Mouse (Mus musculus) urinary bladder, adult 2 months (tissue): ENCODE data around the gene Olfr1309. TPM values are rescaled to one million over a fixed set of nuclear protein-coding genes. Genes with fewer than 3 reads are reported as not detected.
"Not testable (repeated sequence)": the region's sequence is repeated elsewhere in the genome, so short reads cannot be mapped to it uniquely, and the experiment has no call there.

Source experiments
- DNase-seq: peaks from one replicate; pipeline ENCODE4 v3.0.0; 2022; ENCODE audit warnings: low spot score
- polyA plus RNA-seq: library from polyadenylated mRNA; depleted of rRNA; stranded (reverse); fragments of >200 nt; gene quantifications from 2 replicates; pipeline ENCODE4 v1.2.3, GENCODE M21; 2012; rRNA removed

The Olfr1309 gene
- polyA plus RNA-seq: not detected in 2 replicates

- DNase-seq: no peak
These were observed at the start of gene Olfr1309 for GRCm38 (mm10) chr2:111990181-111990580. Olfr1309 (minus strand) TSS chr2:111990281.

GRCm38 (mm10) chr2:112026971-112027370 is 36.9 kb upstream of the Olfr1309 start:
- not testable (repeated sequence) for DNase-seq

GRCm38 (mm10) chr2:112024312-112024711 is 34.2 kb upstream of the Olfr1309 start, which contains the start of gene Olfr1311:
Olfr1311 (minus strand) TSS chr2:112024412.
- no peak for DNase-seq

GRCm38 (mm10) chr2:112014900-112015299 is 24.8 kb upstream of the Olfr1309 start:
- no peak for DNase-seq

GRCm38 (mm10) chr2:112012608-112013007 is 22.5 kb upstream of the Olfr1309 start, which contains the start of gene Olfr1310:
Olfr1310 (minus strand) TSS chr2:112012708.
- DNase-seq: no peak

- no peak for DNase-seq
These were observed 25.2 kb downstream of the Olfr1309 start, which contains the start of gene Olfr1308 for GRCm38 (mm10) chr2:111964844-111965243. Olfr1308 (minus strand) TSS chr2:111964944.

- no peak for DNase-seq
These were observed 40.7 kb downstream of the Olfr1309 start, which contains the start of gene Olfr1307 for GRCm38 (mm10) chr2:111949340-111949739. Olfr1307 (minus strand) TSS chr2:111949440.

Other genes starting within 250 kb of the Olfr1309 start
- not detected in 2 replicates for gene Olfr1301, start 239.3 kb downstream of the Olfr1309 start, polyA plus RNA-seq
- not detected in 2 replicates for gene Olfr1302, start 212.9 kb downstream of the Olfr1309 start, polyA plus RNA-seq
- not detected in 2 replicates for gene Olfr1303, start 169.9 kb downstream of the Olfr1309 start, polyA plus RNA-seq
- gene Olfr1305, start 113.1 kb downstream of the Olfr1309 start, polyA plus RNA-seq: not detected in 2 replicates
- gene Olfr1306, start 74.0 kb downstream of the Olfr1309 start, polyA plus RNA-seq: not detected in 2 replicates
- gene Olfr1307, start 40.8 kb downstream of the Olfr1309 start, polyA plus RNA-seq: not detected in 2 replicates
- gene Olfr1308, start 25.3 kb downstream of the Olfr1309 start, polyA plus RNA-seq: not detected in 2 replicates
- gene Olfr1310, start 22.4 kb upstream of the Olfr1309 start, polyA plus RNA-seq: not detected in 2 replicates
- not detected in 2 replicates for gene Olfr1311, start 34.1 kb upstream of the Olfr1309 start, polyA plus RNA-seq
- not detected in 2 replicates for gene Olfr1312, start 60.0 kb upstream of the Olfr1309 start, polyA plus RNA-seq
- gene Olfr1313, start 87.6 kb upstream of the Olfr1309 start, polyA plus RNA-seq: not detected in 2 replicates
- gene Olfr1314, start 106.5 kb upstream of the Olfr1309 start, polyA plus RNA-seq: 0.08 TPM in 1 of 2 replicates, not detected in the other
- gene Olfr1315-ps1, start 125.2 kb upstream of the Olfr1309 start, polyA plus RNA-seq: not detected in 2 replicates
- gene Olfr1316, start 144.7 kb upstream of the Olfr1309 start, polyA plus RNA-seq: not detected in 2 replicates
- gene Olfr1317, start 150.0 kb upstream of the Olfr1309 start, polyA plus RNA-seq: not detected in 2 replicates
- gene Olfr1318, start 163.9 kb upstream of the Olfr1309 start, polyA plus RNA-seq: not detected in 2 replicates
- gene Lpcat4, start 249.2 kb upstream of the Olfr1309 start, polyA plus RNA-seq: 49.2 and 51.3 TPM in 2 replicates